Mouse (Mus musculus): ENCODE measurements around the gene Six1. TPM values are rescaled to one million over a fixed set of nuclear protein-coding genes. Genes with fewer than 3 reads are reported as not detected.
A peak's percentile ranks its signal among the peaks of the same experiment; 100 is the strongest.
"Not testable (repeated sequence)": the region's sequence is repeated elsewhere in the genome, so short reads cannot be mapped to it uniquely, and the experiment has no call there.

Gene Six1
- polyA plus RNA-seq (2015; fragmentation: Nextera tagmentation; extraction: Ambion mirVana) = 0.41 and 0.62 TPM in 2 replicates

GRCm38 (mm10) chr12:73053668-73054241 is at the start of gene Six1:
Gene Six1, minus strand, starts transcription at chr12:73053887.
- under 1% methylated on average over 42 of the region's 42 CpGs for WGBS
- H3K4me3 ChIP-seq (ENCODE audit: low read depth, low read length) = peak within 1 kb of the TSS; percentile 22
- no peaks in the 10 kb centered on the region; the same call in 1 of the 2 replicates for H3K9me3 ChIP-seq (replicated peaks; ENCODE audit: control insufficient read depth, low read length, poor library complexity, severe bottlenecking)
- ATAC-seq = peak; percentile 36; the same call in 1 of the 2 replicates
- H3K9ac ChIP-seq (ENCODE audit: low read depth, low read length) = no peak within 1 kb of the TSS
- H3K4me2 ChIP-seq (ENCODE audit: low read length) = peak within 1 kb of the TSS; percentile 44
- no peak within 1 kb of the TSS for H3K27ac ChIP-seq (ENCODE audit: low read length)
- H3K36me3 ChIP-seq (ENCODE audit: control insufficient read depth, insufficient read depth, low read length) = no peaks in the 10 kb centered on the region
- peaks cover 4% of the 10 kb centered on the region; the same call in 1 of the 2 replicates for H3K4me1 ChIP-seq (ENCODE audit: control insufficient read depth, insufficient read depth, low read length)
- peaks cover 62% of the 10 kb centered on the region for H3K27me3 ChIP-seq (ENCODE audit: control insufficient read depth, insufficient read depth, low read depth, low read length)

GRCm38 (mm10) chr12:73098593-73098992 is 44.9 kb upstream of the Six1 start:
- ATAC-seq = no peak
- Histone ChIP-seq H3K9me3 (replicated peaks; ENCODE audit: control insufficient read depth, low read length, poor library complexity, severe bottlenecking) (peaks cover 7% of the 10 kb centered on the region), H3K9ac (ENCODE audit: low read depth, low read length) (no peak overlapping the region), H3K36me3 (ENCODE audit: control insufficient read depth, insufficient read depth, low read length) (peaks cover 6% of the 10 kb centered on the region; the same call in 1 of the 2 replicates), H3K4me2 (ENCODE audit: low read length) (no peak overlapping the region), H3K4me1 (ENCODE audit: control insufficient read depth, insufficient read depth, low read length) (no peaks in the 10 kb centered on the region), H3K27ac (ENCODE audit: low read length) (no peak overlapping the region), H3K4me3 (ENCODE audit: low read depth, low read length) (no peak overlapping the region), H3K27me3 (ENCODE audit: control insufficient read depth, insufficient read depth, low read depth, low read length) (no peaks in the 10 kb centered on the region)
- 96% methylated on average over 4 of the region's 4 CpGs for WGBS

- H3K9ac ChIP-seq (ENCODE audit: low read depth, low read length); H3K27ac ChIP-seq (ENCODE audit: low read length); H3K9me3 ChIP-seq (replicated peaks; ENCODE audit: control insufficient read depth, low read length, poor library complexity, severe bottlenecking); H3K27me3 ChIP-seq (ENCODE audit: control insufficient read depth, insufficient read depth, low read depth, low read length); H3K4me1 ChIP-seq (ENCODE audit: control insufficient read depth, insufficient read depth, low read length); ATAC-seq; H3K4me2 ChIP-seq (ENCODE audit: low read length); H3K36me3 ChIP-seq (ENCODE audit: control insufficient read depth, insufficient read depth, low read length); H3K4me3 ChIP-seq (ENCODE audit: low read depth, low read length): not testable (repeated sequence)
- WGBS = 86% methylated on average over 5 of the region's 5 CpGs
These were observed 42.5 kb upstream of the Six1 start for GRCm38 (mm10) chr12:73096177-73096576.

GRCm38 (mm10) chr12:73094605-73095004 is 40.9 kb upstream of the Six1 start:
- Histone ChIP-seq H3K4me3 (ENCODE audit: low read depth, low read length) (no peak overlapping the region), H3K27ac (ENCODE audit: low read length) (no peak overlapping the region), H3K4me2 (ENCODE audit: low read length) (no peak overlapping the region), H3K9me3 (replicated peaks; ENCODE audit: control insufficient read depth, low read length, poor library complexity, severe bottlenecking) (no peaks in the 10 kb centered on the region), H3K4me1 (ENCODE audit: control insufficient read depth, insufficient read depth, low read length) (no peaks in the 10 kb centered on the region), H3K27me3 (ENCODE audit: control insufficient read depth, insufficient read depth, low read depth, low read length) (no peaks in the 10 kb centered on the region), H3K9ac (ENCODE audit: low read depth, low read length) (no peak overlapping the region), H3K36me3 (ENCODE audit: control insufficient read depth, insufficient read depth, low read length) (no peaks in the 10 kb centered on the region)
- 31% methylated on average over 2 of the region's 2 CpGs for WGBS
- ATAC-seq = no peak

- H3K9ac ChIP-seq (ENCODE audit: low read depth, low read length) = no peak overlapping the region
- ATAC-seq = no peak
- no peaks in the 10 kb centered on the region for H3K9me3 ChIP-seq (replicated peaks; ENCODE audit: control insufficient read depth, low read length, poor library complexity, severe bottlenecking)
- no peaks in the 10 kb centered on the region for H3K36me3 ChIP-seq (ENCODE audit: control insufficient read depth, insufficient read depth, low read length)
- WGBS = 88% methylated on average over 2 of the region's 2 CpGs
- no peak overlapping the region for H3K4me3 ChIP-seq (ENCODE audit: low read depth, low read length)
- H3K4me2 ChIP-seq (ENCODE audit: low read length) = no peak overlapping the region
- H3K27me3 ChIP-seq (ENCODE audit: control insufficient read depth, insufficient read depth, low read depth, low read length) = no peaks in the 10 kb centered on the region
- H3K27ac ChIP-seq (ENCODE audit: low read length) = no peak overlapping the region
- no peaks in the 10 kb centered on the region for H3K4me1 ChIP-seq (ENCODE audit: control insufficient read depth, insufficient read depth, low read length)
These were observed 40.5 kb upstream of the Six1 start for GRCm38 (mm10) chr12:73094189-73094588.

GRCm38 (mm10) chr12:73090672-73091335 is 37.1 kb upstream of the Six1 start:
- no peaks in the 10 kb centered on the region for H3K4me1 ChIP-seq (ENCODE audit: control insufficient read depth, insufficient read depth, low read length)
- H3K4me2 ChIP-seq (ENCODE audit: low read length) = no peak overlapping the region
- no peak overlapping the region for H3K4me3 ChIP-seq (ENCODE audit: low read depth, low read length)
- H3K9ac ChIP-seq (ENCODE audit: low read depth, low read length) = no peak overlapping the region
- no peak overlapping the region for H3K27ac ChIP-seq (ENCODE audit: low read length)
- no peaks in the 10 kb centered on the region for H3K9me3 ChIP-seq (replicated peaks; ENCODE audit: control insufficient read depth, low read length, poor library complexity, severe bottlenecking)
- ATAC-seq = no peak
- WGBS = 77% methylated on average over 7 of the region's 7 CpGs
- no peaks in the 10 kb centered on the region for H3K36me3 ChIP-seq (ENCODE audit: control insufficient read depth, insufficient read depth, low read length)
- H3K27me3 ChIP-seq (ENCODE audit: control insufficient read depth, insufficient read depth, low read depth, low read length) = no peaks in the 10 kb centered on the region

GRCm38 (mm10) chr12:73088911-73089310 is 35.2 kb upstream of the Six1 start:
- ATAC-seq = no peak

GRCm38 (mm10) chr12:73088500-73088899 is 34.8 kb upstream of the Six1 start:
- Histone ChIP-seq H3K9me3 (replicated peaks; ENCODE audit: control insufficient read depth, low read length, poor library complexity, severe bottlenecking) (no peaks in the 10 kb centered on the region), H3K9ac (ENCODE audit: low read depth, low read length) (no peak overlapping the region), H3K27ac (ENCODE audit: low read length) (no peak overlapping the region), H3K4me2 (ENCODE audit: low read length) (no peak overlapping the region), H3K27me3 (ENCODE audit: control insufficient read depth, insufficient read depth, low read depth, low read length) (no peaks in the 10 kb centered on the region), H3K4me1 (ENCODE audit: control insufficient read depth, insufficient read depth, low read length) (no peaks in the 10 kb centered on the region), H3K4me3 (ENCODE audit: low read depth, low read length) (no peak overlapping the region), H3K36me3 (ENCODE audit: control insufficient read depth, insufficient read depth, low read length) (no peaks in the 10 kb centered on the region)
- ATAC-seq = no peak
- WGBS = 81% methylated on average over 5 of the region's 5 CpGs

More at GRCm38 (mm10) chr12:73088911-73089310, 35.2 kb upstream of the Six1 start:
- H3K4me2 ChIP-seq (ENCODE audit: low read length) = no peak overlapping the region
- 69% methylated on average over 5 of the region's 5 CpGs for WGBS
- H3K9ac ChIP-seq (ENCODE audit: low read depth, low read length) = no peak overlapping the region
- no peak overlapping the region for H3K4me3 ChIP-seq (ENCODE audit: low read depth, low read length)
- H3K4me1 ChIP-seq (ENCODE audit: control insufficient read depth, insufficient read depth, low read length) = no peaks in the 10 kb centered on the region
- no peaks in the 10 kb centered on the region for H3K36me3 ChIP-seq (ENCODE audit: control insufficient read depth, insufficient read depth, low read length)
- H3K27ac ChIP-seq (ENCODE audit: low read length) = no peak overlapping the region
- no peaks in the 10 kb centered on the region for H3K9me3 ChIP-seq (replicated peaks; ENCODE audit: control insufficient read depth, low read length, poor library complexity, severe bottlenecking)
- H3K27me3 ChIP-seq (ENCODE audit: control insufficient read depth, insufficient read depth, low read depth, low read length) = no peaks in the 10 kb centered on the region

- no peaks in the 10 kb centered on the region for H3K9me3 ChIP-seq (replicated peaks; ENCODE audit: control insufficient read depth, low read length, poor library complexity, severe bottlenecking)
- H3K9ac ChIP-seq (ENCODE audit: low read depth, low read length) = no peak overlapping the region
- H3K27ac ChIP-seq (ENCODE audit: low read length) = no peak overlapping the region
- H3K4me1 ChIP-seq (ENCODE audit: control insufficient read depth, insufficient read depth, low read length) = no peaks in the 10 kb centered on the region
- no peaks in the 10 kb centered on the region for H3K36me3 ChIP-seq (ENCODE audit: control insufficient read depth, insufficient read depth, low read length)
- H3K27me3 ChIP-seq (ENCODE audit: control insufficient read depth, insufficient read depth, low read depth, low read length) = no peaks in the 10 kb centered on the region
- WGBS = 92% methylated on average over 7 of the region's 7 CpGs
- H3K4me2 ChIP-seq (ENCODE audit: low read length) = no peak overlapping the region
- H3K4me3 ChIP-seq (ENCODE audit: low read depth, low read length) = no peak overlapping the region
- no peak for ATAC-seq
These were observed 33.4 kb upstream of the Six1 start for GRCm38 (mm10) chr12:73087086-73087485.

All from midbrain, embryonic 16.5 days (tissue).